Mouse (Mus musculus): ENCODE results near the gene Olfr819.
"Not testable (repeated sequence)": the region's sequence is repeated elsewhere in the genome, so short reads cannot be mapped to it uniquely, and the experiment has no call there.

Gene Olfr819

GRCm38 (mm10) chr10:129967166-129967565 lies at the start of gene Olfr819:
Olfr819 (minus strand) TSS chr10:129967266.
- not testable (repeated sequence) for DNase-seq (ENCODE audit: low read depth, low spot score)

DNA sequence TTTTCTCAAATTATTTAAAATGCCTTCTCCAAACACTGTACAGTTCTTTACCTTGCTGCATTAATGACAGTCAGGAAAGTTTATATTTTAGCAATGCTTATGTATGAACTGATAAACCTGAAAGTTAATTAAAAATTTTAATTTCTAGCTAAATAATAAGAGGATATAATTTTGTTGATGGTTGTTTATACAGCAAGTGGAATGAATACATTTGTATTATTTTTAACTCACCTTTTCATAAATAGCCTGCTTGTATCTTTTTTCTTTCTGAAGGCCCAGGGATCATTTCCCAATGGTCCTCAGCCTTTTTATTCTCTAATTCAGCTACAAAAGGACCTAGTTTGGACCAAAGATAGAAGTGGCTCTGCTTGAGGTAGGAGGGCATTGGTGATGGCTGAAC lies 45.3 kb upstream of the Olfr819 start, which contains the start of gene Olfr820:
Olfr820 (plus strand) TSS at position 301 of the 400 bp plus-strand sequence.
- no peak for DNase-seq (ENCODE audit: low read depth, low spot score)

DNA sequence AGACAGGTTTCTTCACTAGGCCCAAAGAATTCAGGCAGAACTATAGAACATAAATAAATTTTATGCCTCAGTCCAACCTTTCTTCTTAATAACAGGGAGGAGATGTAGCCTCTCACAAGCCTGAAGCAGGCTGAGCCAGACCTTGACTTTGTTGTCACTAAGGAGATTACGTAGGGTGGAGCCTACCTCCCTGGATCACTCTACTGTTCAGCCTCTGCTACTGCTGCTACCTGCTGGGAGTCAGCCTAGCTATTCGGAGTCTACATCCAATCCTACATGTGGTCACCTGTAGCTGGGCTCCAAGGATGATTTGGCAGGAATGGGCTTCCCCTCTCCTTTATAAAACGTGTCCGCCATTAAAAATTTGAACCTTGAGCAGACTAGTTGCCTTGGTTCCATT lies 38.3 kb upstream of the Olfr819 start:
- not testable (repeated sequence) for DNase-seq (ENCODE audit: low read depth, low spot score)

DNA sequence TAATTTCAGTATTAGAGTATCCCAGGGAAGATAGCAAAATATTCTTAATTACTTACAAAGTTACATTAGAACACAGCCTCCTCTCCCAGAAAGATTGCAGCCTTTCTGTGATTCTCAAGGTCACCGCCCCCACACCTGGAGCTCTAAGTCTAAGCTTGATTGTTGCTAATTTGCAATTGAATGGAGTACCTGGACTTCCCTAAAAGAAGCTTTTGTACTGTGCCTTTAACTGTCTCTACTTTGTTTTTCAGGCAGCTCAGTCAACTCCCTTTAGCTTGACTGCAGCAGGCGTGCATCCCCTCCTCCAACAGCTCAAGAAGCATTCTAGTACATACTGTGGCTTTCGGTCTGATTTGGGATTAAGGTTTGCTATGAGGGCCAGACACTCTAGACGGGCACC lies 37.0 kb upstream of the Olfr819 start:
- DNase-seq (ENCODE audit: low read depth, low spot score), result not testable (repeated sequence)

- not testable (repeated sequence) for DNase-seq (ENCODE audit: low read depth, low spot score)
These were observed 17.9 kb upstream of the Olfr819 start, which contains the start of gene Gm10310 for GRCm38 (mm10) chr10:129984962-129985361. Gm10310 (minus strand) TSS chr10:129985062.

DNA sequence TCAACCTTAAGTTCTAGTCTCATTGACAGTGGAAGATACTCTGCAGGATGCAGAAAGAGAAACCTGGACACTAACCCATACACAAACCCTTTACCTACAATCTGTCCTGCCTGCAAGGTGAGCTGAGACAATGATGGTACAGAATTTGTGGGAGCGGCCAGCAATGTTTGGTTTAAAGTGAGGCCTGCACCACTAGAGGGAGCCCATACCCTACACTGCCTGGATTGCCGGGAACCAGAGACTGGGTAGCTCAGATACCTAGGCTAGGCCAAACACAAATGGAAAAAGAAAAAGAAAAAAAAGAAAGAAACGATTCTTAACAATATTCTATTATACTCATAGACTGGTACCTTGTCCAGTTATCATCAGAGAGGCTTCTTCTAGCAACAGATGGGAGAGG lies 14.8 kb upstream of the Olfr819 start:
- DNase-seq (ENCODE audit: low read depth, low spot score), result not testable (repeated sequence)

- DNase-seq (ENCODE audit: low read depth, low spot score), result not testable (repeated sequence)
These were observed 9.0 kb upstream of the Olfr819 start, which contains the start of gene Olfr247 for GRCm38 (mm10) chr10:129976040-129976439. Olfr247 (minus strand) TSS chr10:129976140.

- not testable (repeated sequence) for DNase-seq (ENCODE audit: low read depth, low spot score)
These were observed 5.9 kb upstream of the Olfr819 start for GRCm38 (mm10) chr10:129972994-129973393.

- DNase-seq (ENCODE audit: low read depth, low spot score), result not testable (repeated sequence)
These were observed 834 bp downstream of the Olfr819 start for GRCm38 (mm10) chr10:129966232-129966631.

- no peak for DNase-seq (ENCODE audit: low read depth, low spot score)
These were observed 18.1 kb downstream of the Olfr819 start, which contains the start of gene Olfr818 for GRCm38 (mm10) chr10:129949000-129949399. Olfr818 (minus strand) TSS chr10:129949100.

DNA sequence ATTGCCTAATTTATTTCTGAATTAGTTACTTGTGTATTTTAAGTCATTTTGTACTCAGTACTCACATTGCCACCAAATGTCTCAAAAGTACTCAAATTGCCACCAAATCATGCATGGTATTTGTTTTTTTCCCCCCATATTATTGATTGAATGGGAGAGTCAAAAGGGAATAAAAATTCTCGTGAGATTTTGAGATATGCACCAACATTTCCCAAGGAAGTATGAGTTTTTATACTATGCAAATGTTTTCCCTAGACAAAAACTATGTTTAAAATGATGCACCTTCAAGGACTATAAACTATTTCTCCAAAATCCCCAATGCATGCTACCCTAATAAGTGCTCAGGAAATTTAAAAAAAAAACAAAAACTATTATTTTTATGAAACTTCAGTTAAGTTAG lies 51.6 kb downstream of the Olfr819 start, which contains the start of gene Olfr816:
Olfr816 (minus strand) TSS at position 101 of the 400 bp plus-strand sequence.
- no peak for DNase-seq (ENCODE audit: low read depth, low spot score)
